Mouse (Mus musculus) adrenal gland, postnatal 10 days (tissue): ENCODE measurements around the gene Col4a5. TPM values are rescaled to one million over a fixed set of nuclear protein-coding genes. Genes with fewer than 3 reads are reported as not detected.

ENCODE experiments used
- DNase-seq: peaks from one replicate; pipeline ENCODE4 v3.0.0; 2021; ENCODE audit warnings: mixed read lengths
- long read RNA-seq, 2 experiments: library from polyadenylated mRNA; stranded (forward); transcript quantifications; one replicate each; pipeline ENCODE4 v2.0.0; 2021
- total RNA-seq, 2 experiments: library from RNA; stranded (reverse); gene quantifications; 2 replicates each; pipeline ENCODE4 v1.2.3; 2021

Gene Col4a5
- 10 to 100 TPM; 29.8 to 33.4 TPM for total RNA-seq
- long read RNA-seq, experiment 1, partial matches to known transcripts = 5 of 6 reads
- long read RNA-seq, experiment 1, other reads (novel, unspliced or antisense) = 1 of 6 reads
- long read RNA-seq, experiment 2, partial matches to known transcripts = 5 of 5 reads
- long read RNA-seq, experiment 2, other reads (novel, unspliced or antisense) = 0 of 5 reads

DNA sequence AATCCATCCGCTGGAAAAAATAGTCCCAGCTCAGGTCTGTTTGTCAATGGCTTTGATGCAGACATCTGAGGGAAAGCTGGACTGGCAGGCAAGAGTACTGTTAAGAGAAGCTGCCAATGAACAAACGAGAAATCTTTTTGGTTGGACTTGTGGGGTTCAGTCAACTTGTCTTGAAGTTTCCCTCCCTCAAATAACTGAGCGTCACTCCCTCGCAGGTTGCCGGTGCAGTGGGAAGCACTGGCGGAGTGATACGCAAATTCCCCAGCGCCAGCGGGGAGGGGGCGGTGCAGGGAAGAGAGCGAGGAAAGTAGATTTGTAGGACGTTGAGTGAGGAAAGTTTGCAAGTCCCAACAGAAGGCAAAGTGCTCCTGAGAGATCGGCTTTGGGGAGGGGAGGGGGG lies at the start of gene Col4a5:
Col4a5 (plus strand) TSS at position 276 of the 400 bp plus-strand sequence.
- DNase-seq = peak; percentile 81

DNA sequence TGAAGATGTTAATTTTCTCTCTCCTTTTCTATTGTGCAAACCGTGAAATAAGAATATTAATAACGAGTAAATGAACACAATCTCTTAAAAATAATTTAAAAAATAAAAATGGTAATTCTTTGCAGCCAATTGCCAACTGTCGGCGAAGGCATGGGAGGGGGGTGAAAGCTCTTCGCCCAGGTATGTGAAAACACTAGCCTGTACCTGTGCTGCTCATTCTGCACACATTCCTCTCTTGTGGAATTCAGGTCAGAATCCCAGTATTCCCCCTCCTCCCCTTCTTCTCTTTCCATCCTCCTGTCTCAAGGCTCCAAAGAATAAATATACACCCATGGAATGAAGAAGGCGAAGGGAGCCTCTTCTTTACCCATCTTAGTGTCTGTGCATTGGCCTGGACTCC lies 38.4 kb upstream of the Col4a5 start:
- no peak for DNase-seq

DNA sequence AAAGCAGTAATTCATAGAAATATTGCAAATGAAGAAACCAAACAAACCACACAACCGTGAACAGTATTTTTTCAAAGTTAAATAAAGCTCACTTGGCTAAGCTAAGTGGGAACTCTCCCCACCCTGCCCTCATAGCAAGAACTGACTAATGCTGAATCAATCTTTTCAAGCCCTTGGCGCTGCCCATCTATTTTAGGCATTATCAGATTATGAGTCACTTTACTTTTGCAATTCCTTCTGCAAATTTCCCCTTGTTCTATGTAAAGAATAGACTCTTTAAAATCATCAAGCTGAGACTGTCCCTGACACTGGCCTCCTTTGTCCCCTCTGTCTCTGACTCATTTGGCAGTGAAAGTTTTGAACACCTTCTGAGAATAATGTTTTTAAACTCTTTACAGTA lies 35.8 kb upstream of the Col4a5 start:
- peak; percentile 6 for DNase-seq

DNA sequence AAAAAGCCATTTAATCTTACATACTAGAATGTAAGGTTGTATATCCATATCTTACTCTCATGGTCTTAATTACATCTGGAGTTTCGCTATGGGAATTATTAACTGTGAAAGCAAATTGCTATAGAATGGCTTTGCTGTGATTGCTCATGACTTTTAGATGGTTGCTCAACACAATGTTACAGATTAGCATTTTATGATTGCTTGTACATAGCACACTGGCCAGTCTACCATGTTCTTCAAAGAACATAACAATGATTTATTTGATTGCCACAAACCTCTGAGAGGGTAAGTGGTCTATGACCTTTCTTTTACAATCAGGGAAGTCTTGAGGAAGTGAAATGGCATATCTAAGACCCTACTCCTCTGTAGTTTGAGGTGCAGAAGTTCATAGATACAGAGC lies 27.2 kb upstream of the Col4a5 start:
- DNase-seq = no peak

DNA sequence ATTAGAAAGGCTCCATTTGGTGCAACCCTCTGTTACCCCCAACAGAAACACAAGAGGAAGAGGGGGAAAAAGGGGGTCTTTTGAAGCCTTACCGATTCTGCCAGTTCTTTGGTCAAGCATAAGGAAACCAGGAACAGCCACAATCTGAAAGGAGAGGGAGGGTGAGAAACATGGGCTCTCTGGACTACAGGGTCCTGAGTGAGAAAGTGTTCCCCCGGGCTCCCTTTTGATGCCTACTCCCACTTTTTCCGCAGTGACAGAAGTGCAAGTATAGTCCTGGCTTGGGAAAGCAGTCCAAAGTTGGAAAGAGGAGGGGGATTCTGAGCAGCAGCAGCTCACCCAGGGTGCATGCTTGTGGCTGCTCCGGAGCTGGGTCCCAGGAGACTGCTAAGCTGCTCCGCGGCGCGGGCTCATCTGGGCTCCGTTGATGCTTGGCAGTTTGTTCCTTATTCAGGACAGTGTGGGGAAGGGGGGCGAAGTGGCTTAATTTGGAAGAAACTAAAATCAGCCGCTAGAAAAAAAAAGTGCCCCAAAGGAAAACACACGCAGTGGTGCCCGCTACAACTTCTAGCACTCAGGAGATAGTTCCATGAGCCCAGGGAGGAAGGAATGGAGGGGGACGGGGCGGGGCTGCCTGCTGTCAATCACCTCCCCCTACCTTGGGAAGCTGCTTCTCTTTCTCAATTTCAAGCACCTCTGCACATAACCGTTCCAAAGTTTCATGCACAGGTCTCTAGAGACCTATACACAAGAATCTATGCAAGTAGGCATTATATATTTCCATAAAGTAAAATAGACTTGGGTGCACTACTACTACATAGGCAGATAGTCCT lies 1.5 kb upstream of the Col4a5 start, which contains the start of gene Col4a6:
Col4a6 (minus strand) TSS at position 607 of the 833 bp plus-strand sequence.
- DNase-seq = peak; percentile 6

DNA sequence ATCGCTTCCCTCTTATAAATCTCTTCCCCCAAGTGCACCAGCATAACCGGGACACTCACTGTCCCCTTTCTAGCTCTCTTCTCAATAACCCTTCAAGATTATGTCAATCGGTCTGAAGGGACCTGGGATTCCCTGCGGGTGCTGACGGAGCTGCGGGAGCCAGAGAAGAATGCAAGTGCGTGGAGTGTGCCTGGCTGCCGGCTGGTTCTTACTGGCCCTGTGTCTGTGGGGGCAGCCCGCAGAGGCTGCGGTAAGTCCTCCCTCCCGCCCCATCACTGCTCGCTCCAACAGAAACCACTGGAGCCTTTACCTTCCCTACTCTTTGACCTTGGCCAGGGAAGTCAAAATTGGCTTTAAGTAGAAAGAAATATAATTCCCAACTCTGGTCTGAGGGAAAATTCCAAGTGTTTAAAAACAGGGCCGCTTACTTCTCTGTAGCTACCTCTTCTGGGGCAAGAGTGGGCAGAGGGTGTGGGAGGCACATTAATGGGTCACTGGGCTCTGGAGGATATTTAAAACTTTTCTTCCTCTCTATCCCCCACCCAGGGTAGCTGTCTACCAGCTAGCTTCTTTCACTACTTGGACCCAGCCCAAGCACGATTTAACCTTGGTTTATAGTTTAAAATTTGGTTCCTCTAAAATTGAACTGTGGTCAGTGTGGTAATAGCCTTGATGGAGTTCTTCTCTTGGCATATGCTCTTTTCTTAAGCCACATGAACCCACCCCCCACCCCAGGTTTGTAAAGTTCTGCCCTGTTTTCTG lies 562 bp downstream of the Col4a5 start:
- peak; percentile 22 for DNase-seq

DNA sequence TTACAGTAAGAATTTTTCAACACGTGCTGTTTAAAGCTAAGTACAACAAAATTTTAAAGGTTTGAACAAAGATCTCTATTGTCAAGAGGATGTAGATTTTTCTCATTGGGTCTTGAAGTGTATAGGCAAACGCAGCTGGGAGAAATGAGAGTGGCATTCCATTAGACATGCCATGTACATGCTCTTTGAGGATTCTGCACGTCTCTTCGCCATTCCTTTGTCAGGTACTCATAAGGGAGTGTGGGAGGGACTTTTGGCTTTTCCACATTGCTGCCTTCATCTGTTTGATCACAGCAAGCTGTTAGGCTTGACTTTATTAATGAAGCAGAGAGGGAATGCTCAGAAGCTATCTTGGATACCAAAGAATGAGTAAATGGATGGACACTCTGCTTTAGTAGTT lies 19.4 kb downstream of the Col4a5 start:
- no peak for DNase-seq

DNA sequence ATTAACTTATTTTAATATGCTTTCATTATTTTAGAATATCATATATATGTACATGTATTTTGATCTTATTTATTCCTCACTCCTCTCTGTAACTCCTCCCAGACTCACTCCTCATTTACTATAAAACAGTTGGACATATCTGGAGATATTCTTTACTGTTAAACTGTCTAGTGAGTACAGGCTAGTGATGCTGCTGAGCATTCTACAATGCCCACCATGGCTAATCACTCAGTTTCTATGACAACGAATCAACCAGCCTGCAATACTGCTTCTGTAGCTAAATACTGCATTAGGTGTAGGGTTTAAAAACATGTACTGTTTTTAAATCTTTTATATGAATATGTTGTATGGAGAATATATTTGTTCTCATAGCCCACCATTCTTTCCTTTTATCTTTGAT lies 27.9 kb downstream of the Col4a5 start:
- no peak for DNase-seq

DNA sequence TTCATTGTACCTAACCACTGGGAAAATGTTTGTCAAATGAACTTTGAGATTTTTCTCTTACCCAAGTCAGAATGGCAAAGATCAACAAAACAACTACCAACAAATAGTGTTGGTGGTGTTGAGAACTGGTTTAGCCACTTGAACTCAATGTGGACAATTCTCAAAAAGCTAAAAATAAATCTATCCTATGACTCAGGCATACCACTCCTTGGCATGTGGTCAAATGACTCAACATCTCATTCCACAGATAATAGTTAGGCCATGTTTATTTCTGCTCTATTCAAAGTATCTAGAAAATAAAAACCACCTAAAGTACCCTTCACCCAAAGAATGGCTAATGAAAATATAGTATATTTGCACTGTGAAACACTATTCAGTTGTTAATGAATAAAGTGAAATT lies 58.3 kb downstream of the Col4a5 start:
- DNase-seq = no peak

DNA sequence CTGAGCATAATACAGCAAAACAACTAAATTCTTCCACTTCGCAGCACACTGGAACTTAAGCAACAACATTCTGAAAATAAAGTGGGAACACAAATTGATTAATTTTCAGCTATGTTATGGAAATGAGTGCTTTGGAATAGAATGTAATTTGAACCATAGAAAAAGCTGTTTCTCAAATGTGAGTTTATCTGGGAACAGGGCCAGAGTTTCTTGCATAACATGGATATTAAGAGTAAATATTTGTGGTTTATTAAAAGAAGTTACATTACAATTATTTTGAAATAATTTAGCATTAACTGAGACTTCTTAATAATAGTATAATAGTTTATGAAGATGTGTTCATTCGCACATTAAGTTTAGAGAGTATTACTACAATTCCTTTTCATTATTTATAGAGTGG lies 72.3 kb downstream of the Col4a5 start:
- no peak for DNase-seq

DNA sequence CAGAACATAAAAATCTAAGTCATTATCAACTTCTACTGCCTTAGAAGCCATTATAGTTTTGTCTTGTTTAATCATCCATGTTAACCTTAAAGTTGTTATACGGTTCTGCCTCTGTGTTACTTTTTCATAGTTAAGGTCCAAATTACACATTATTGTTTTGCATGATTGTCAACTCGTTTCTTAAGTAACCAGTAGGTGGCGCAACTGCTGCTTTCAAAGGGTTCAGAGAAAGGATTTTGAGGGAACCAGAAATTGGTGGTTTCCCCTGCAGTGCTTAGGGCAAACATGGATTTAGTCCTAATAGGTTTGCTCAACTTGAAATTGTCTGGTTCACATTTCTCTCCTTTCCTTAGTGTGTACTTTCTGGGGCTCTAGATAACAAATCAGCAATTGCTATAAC lies 115.1 kb downstream of the Col4a5 start:
- no peak for DNase-seq

DNA sequence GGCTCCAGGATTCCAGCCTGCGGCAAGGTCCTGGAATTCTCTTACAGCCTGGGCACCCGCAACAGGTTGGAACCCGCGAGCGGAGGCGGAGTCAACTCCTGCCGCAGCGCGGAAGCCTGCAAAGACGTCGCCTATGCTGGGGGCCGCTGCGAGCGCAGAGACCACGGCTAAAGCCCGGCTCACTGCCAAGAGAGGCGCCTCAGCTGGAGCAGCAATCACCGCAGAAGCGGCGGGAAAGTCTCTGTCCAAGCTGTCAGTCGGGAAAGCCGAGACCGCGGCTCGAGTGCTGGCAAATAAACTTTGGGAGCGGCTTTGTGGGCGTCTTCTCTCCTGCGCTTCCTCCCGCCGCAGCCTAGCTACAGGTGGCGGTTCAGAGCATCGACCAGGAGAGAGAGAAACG lies 246.5 kb downstream of the Col4a5 start:
- peak; percentile 18 for DNase-seq

DNA sequence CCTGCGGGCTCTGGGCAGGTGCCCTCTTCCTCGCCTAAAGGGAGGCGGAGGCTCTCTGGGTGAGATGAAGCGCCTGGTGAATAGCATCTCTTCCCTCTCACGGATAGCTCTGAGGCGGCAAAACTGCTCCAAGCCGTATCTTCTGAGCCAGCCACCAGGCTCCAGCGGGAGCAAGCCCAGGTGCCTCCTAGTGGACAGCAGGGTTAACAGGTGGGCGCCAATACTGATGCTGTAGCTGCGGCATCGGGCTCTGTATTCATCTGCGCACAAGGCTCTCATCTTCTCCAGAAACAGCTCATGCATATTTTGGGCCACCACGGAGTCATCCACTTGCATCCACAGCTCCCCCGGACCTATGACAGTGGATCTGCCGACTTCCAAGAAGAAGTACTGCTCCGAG lies 248.8 kb downstream of the Col4a5 start:
- DNase-seq = peak; percentile 4

DNA sequence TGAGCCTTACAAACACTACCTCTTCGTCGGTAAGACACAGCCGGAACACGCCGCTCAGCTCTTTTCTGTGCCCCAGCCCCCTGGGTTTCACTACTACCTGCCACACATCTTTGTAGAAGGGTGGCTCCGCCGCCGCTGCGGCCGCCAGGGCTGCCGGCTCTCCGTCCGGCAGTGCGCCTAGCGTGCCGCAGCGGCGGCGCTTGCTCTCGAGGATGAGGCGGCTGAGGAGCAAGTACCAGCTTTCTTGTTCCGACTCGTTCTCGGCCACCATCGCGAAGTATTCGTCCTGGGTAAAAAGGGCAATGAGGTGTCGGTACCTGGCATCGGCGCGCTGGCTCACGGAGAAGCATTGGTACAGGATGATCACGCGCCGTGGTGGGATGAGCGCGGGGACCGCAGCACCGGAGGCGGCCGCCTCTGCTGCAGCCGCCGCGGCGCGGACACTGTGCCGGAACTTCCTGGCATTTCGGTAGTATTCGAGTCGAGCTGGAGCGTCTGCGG lies 249.3 kb downstream of the Col4a5 start:
- peak; percentile 4 for DNase-seq

DNA sequence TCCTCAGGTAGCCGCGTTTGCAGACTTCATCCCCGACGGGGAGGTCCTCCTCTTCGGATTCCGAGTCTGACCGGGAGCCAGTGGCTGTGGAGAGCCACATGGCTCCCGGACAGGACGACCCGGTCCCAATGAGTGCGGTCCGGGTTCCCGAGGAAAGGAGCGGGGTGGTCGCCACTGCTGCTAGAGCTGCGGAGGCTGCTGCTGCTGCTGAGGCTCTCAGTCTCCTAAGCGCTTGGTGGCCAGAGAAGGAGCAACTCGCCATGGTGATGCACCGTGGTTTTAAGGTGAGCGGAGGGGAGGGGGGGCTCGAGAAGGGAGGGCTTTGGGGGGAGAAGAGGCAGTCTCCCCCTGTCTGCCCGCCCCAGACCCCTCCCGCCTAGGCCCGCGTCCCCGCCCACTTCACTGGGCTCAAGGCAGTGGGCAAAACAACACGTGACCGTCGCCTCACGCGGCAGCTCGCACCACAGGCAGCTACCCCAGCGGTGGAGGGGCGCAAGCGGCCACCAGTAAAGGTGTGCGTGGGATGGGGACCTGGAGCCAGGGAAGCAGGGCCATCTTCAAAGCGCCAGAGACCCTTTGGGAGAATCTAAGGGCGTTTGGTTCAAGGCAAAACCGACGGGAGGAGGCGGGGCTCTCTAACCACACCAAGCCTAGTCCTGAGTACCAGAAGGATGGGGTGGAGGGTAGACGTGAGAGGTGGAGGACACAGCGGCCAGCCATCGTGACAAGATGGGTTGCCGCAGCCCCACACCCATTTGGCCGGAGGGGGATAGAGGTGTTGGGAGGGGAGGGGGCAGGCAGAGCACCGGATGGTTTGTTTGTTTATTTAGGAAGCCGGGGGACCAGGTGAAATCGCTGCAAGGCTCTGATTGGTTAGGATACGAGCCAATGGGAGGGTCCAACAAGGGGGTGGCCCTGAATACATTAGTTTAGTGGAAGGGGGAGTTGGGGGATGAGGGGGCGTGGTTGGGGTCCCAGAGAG lies 250.0 kb downstream of the Col4a5 start, which contains the start of gene Irs4:
Irs4 (minus strand) TSS at position 327 of the 982 bp plus-strand sequence.
- no peak for DNase-seq

DNA sequence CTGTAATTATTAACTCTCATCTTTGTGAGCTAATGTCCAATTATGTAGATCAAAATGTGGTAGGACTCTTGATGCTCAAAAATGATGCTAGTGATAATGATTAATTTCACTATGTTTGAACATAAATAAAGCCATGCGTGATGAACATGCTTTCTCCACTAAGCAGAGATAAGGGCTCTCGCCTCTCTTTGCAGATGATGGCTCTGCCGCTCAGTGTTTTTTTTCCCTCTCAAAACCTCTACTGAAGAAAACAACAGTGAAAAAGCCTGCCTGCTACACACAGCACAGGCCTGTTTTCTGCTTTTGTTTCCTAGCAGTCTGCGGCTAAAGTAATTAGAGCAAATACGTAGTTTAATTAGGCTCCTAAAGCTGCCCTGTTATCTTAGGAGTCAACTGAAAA lies 254.4 kb downstream of the Col4a5 start:
- no peak for DNase-seq

Other genes starting within 250 kb of the Col4a5 start
- gene Col4a6, start 1.3 kb upstream of the Col4a5 start, total RNA-seq = 1 to 10 TPM; 3.9 to 5.7 TPM
- 1 to 10 TPM in 1 of 2 experiments, under 1 TPM in 1; 0.42 to 1.6 TPM for gene Irs4, start 249.9 kb downstream of the Col4a5 start, total RNA-seq